Mouse (Mus musculus): ENCODE measurements around the gene Washc2.

- no peak for TF ChIP-seq CTCF (conservative IDR thresholded peaks at IDR 0.05; ENCODE audit: insufficient read depth, insufficient read length, low read depth, low read length)
- TF ChIP-seq POLR2A (IDR thresholded peaks at IDR 0.05; ENCODE audit: low read depth, low read length) = no peak
Measured at GRCm38 (mm10) chr6:116189417-116189816, 18.4 kb upstream of the Washc2 start.

Data from kidney, adult 2 months (tissue).